Mouse (Mus musculus): ENCODE measurements around the gene Rangrf. TPM values are rescaled to one million over a fixed set of nuclear protein-coding genes. Genes with fewer than 3 reads are reported as not detected.
"Not testable (repeated sequence)": the region's sequence is repeated elsewhere in the genome, so short reads cannot be mapped to it uniquely, and the experiment has no call there.

Rangrf gene
- total and polyA plus RNA-seq, 3 experiments, result 159 to 207 TPM; not detected in 1

- no peak for TF ChIP-seq ZKSCAN1 (IDR thresholded peaks at IDR 0.05; ENCODE audit: low read depth, low read length)
Measured at GRCm38 (mm10) chr11:69012071-69012601, 37.2 kb upstream of the Rangrf start (continued).

GRCm38 (mm10) chr11:69011445-69011844 lies 36.5 kb upstream of the Rangrf start:
- Histone ChIP-seq H3K9ac (ENCODE audit: control insufficient read depth, low read depth, low read length, poor library complexity, severe bottlenecking) (peak overlapping the region; percentile 40), H3K79me2 (ENCODE audit: control insufficient read depth, insufficient read depth, low read length, poor library complexity) (peaks cover 24% of the 10 kb centered on the region), H3K36me3 (ENCODE audit: control insufficient read depth in 1 of 2, insufficient read depth in 2 of 2, low read length in 2 of 2) (peaks cover 0 to 17% of the 10 kb centered on the region in 2 experiments; a peak in 2 of 4 replicates), H3K27ac (ENCODE audit: control insufficient read depth, low read depth, low read length) (peak overlapping the region; percentile 58; the same call in 1 of the 2 replicates), H3K4me1 (ENCODE audit: control insufficient read depth in 1 of 2, insufficient read depth in 2 of 2, low read length in 2 of 2) (peaks cover 0 to 16% of the 10 kb centered on the region in 2 experiments; a peak in 3 of 4 replicates), H3K4me3 (ENCODE audit: control insufficient read depth in 1 of 2, insufficient read depth in 1 of 2, low read depth in 2 of 2, low read length in 2 of 2) (peak overlapping the region; percentile 9 to 28; a peak in 2 of 4 replicates)
- TF ChIP-seq TBP (IDR thresholded peaks at IDR 0.05; ENCODE audit: low read depth, low read length), result peak; percentile 94
- H3K27me3 ChIP-seq (ENCODE audit: control insufficient read depth in 1 of 2, insufficient read depth in 2 of 2, low read length in 2 of 2); H3K9me3 ChIP-seq (replicated peaks; ENCODE audit: insufficient read depth, low read length): not testable (repeated sequence)
- DNase-seq (ENCODE audit: low read depth, low spot score), result peak; percentile 70

GRCm38 (mm10) chr11:69010400-69011323 lies 35.7 kb upstream of the Rangrf start:
- Histone ChIP-seq H3K4me1 (ENCODE audit: control insufficient read depth in 1 of 2, insufficient read depth in 2 of 2, low read length in 2 of 2) (peaks cover 0 to 15% of the 10 kb centered on the region in 2 experiments; a peak in 3 of 4 replicates), H3K36me3 (ENCODE audit: control insufficient read depth in 1 of 2, insufficient read depth in 2 of 2, low read length in 2 of 2) (peaks cover 0 to 22% of the 10 kb centered on the region in 2 experiments; a peak in 2 of 4 replicates), H3K27me3 (ENCODE audit: control insufficient read depth in 1 of 2, insufficient read depth in 2 of 2, low read length in 2 of 2) (no peaks in the 10 kb centered on the region), H3K79me2 (ENCODE audit: control insufficient read depth, insufficient read depth, low read length, poor library complexity) (peaks cover 25% of the 10 kb centered on the region), H3K9ac (ENCODE audit: control insufficient read depth, low read depth, low read length, poor library complexity, severe bottlenecking) (peak overlapping the region; percentile 40), H3K9me3 (replicated peaks; ENCODE audit: insufficient read depth, low read length) (no peaks in the 10 kb centered on the region), H3K4me3 (ENCODE audit: control insufficient read depth in 1 of 2, insufficient read depth in 1 of 2, low read depth in 2 of 2, low read length in 2 of 2) (peak overlapping the region; percentile 28 to 47), H3K27ac (ENCODE audit: control insufficient read depth, low read depth, low read length) (peak overlapping the region; percentile 58)
- TF ChIP-seq SIN3A (IDR thresholded peaks at IDR 0.05; ENCODE audit: low read length), result peak; percentile 53
- no peak; the same call in none of the 2 replicates for TF ChIP-seq MXI1 (IDR thresholded peaks at IDR 0.05; ENCODE audit: low read depth, low read length)
- peak; percentile 97 for TF ChIP-seq TBP (IDR thresholded peaks at IDR 0.05; ENCODE audit: low read depth, low read length)
- TF ChIP-seq USF1 (IDR thresholded peaks at IDR 0.05; ENCODE audit: low read depth, low read length), result 0 out of 2 replicates have a peak, but pooled peaks have one; percentile 25
- TF ChIP-seq RCOR1 (IDR thresholded peaks at IDR 0.05; ENCODE audit: low read depth, low read length), result 0 out of 2 replicates have a peak, but pooled peaks have one; percentile 45
- TF ChIP-seq CHD1 (IDR thresholded peaks at IDR 0.05; ENCODE audit: low read depth, low read length), result no peak
- peak; percentile 93 for TF ChIP-seq BHLHE40 (IDR thresholded peaks at IDR 0.05; ENCODE audit: borderline replicate concordance, low read depth, low read length)
- no peak for TF ChIP-seq MEF2A (IDR thresholded peaks at IDR 0.05; ENCODE audit: extremely low read depth, insufficient replicate concordance, low read depth, low read length, poor library complexity, severe bottlenecking)
- TF ChIP-seq GATA1 (IDR thresholded peaks at IDR 0.05; ENCODE audit: low read depth, low read length), result peak; percentile 73; the same call in 1 of the 2 replicates
- peak; percentile 83 for DNase-seq (ENCODE audit: low read depth, low spot score)
